Mouse (Mus musculus) ES-E14 (cell line): ENCODE measurements at regions not wholly inside any gene's neighbourhood (a gene's known extent, or its start where the extent isn't known, plus 50 kb on each side); places are given as distances from the start of the nearest gene placed in this dataset.

Source experiments
- DNase-seq: peaks from one replicate; pipeline ENCODE4 v3.0.0-alpha.2; 2013; ENCODE audit warnings: low read depth, low spot score
- H3K27ac ChIP-seq: 2 replicates; pipeline ENCODE4 v1.5.1; 2012; ENCODE audit warnings: low read depth, mild to moderate bottlenecking, low read length, moderate library complexity, mixed read lengths; ENCODE audit not compliant: poor library complexity, insufficient read depth, severe bottlenecking
- H3K36me3 ChIP-seq: 2 replicates; pipeline ENCODE4 v1.6.1; 2012; ENCODE audit warnings: mild to moderate bottlenecking, low read length, moderate library complexity, mixed read lengths; ENCODE audit not compliant: control insufficient read depth, poor library complexity, insufficient read depth, severe bottlenecking
- H3K4me1 ChIP-seq, 2 experiments: fragments of 150-350 bp in 1 of 2; sonication (generic) in 1 of 2; 2 replicates each; pipeline ENCODE4 v1.6.1; 2012; ENCODE audit warnings: low read length in 2 of 2, mild to moderate bottlenecking in 1 of 2, mixed read lengths in 1 of 2; ENCODE audit not compliant: control insufficient read depth in 2 of 2, insufficient read depth in 2 of 2, poor library complexity in 1 of 2
- H3K4me3 ChIP-seq, 2 experiments: fragments of 150-350 bp in 1 of 2; sonication (generic) in 1 of 2; 2 replicates each; pipeline ENCODE4 v1.5.1; 2012; ENCODE audit warnings: low read length in 2 of 2, low read depth in 1 of 2, mild to moderate bottlenecking in 1 of 2, mixed read lengths in 1 of 2; ENCODE audit not compliant: insufficient read depth in 1 of 2, poor library complexity in 1 of 2, severe bottlenecking in 1 of 2
- H3K9ac ChIP-seq: 2 replicates; pipeline ENCODE4 v1.6.1; 2012; ENCODE audit warnings: low read depth, mild to moderate bottlenecking, low read length, mixed read lengths; ENCODE audit not compliant: poor library complexity, insufficient read depth, severe bottlenecking
- H3K9me3 ChIP-seq: fragments of 150-350 bp; sonication (generic); 2 replicates; pipeline ENCODE4 v1.6.1; 2012; ENCODE audit warnings: low read depth, mild to moderate bottlenecking, low read length; ENCODE audit not compliant: control insufficient read depth, insufficient read depth
- CHD2 ChIP-seq: IDR thresholded peaks from 2 replicates; pipeline ENCODE4 v1.6.1; 2014; ENCODE audit warnings: mild to moderate bottlenecking, low read depth, low read length, inconsistent platforms
- HCFC1 ChIP-seq: IDR thresholded peaks from 2 replicates; pipeline ENCODE4 v1.6.1; 2012; ENCODE audit warnings: low read length, inconsistent platforms, borderline replicate concordance; ENCODE audit not compliant: insufficient read depth
- MAFK ChIP-seq: IDR thresholded peaks from 2 replicates; pipeline ENCODE4 v1.6.1; 2014; ENCODE audit warnings: mild to moderate bottlenecking, low read depth, low read length, inconsistent platforms; ENCODE audit not compliant: insufficient read depth
- ZC3H11A ChIP-seq: IDR thresholded peaks from 2 replicates; pipeline ENCODE4 v1.6.1; 2012; ENCODE audit warnings: low read depth, mild to moderate bottlenecking, inconsistent platforms, low read length, borderline replicate concordance
- ZNF384 ChIP-seq: IDR thresholded peaks from 2 replicates; pipeline ENCODE4 v1.6.1; 2012; ENCODE audit warnings: low read depth, low read length, inconsistent platforms
- in situ Hi-C, 2 experiments: fragments of 600-800 bp; cut with MboI; formaldehyde crosslinking; loops; one replicate each; pipeline ENCODE4 v1.15.1; 2025; ENCODE audit warnings: low sequenced_read_pairs in 2 of 2, inconsistent platforms in 1 of 2; ENCODE audit not compliant: unreplicated experiment in 2 of 2

DNA sequence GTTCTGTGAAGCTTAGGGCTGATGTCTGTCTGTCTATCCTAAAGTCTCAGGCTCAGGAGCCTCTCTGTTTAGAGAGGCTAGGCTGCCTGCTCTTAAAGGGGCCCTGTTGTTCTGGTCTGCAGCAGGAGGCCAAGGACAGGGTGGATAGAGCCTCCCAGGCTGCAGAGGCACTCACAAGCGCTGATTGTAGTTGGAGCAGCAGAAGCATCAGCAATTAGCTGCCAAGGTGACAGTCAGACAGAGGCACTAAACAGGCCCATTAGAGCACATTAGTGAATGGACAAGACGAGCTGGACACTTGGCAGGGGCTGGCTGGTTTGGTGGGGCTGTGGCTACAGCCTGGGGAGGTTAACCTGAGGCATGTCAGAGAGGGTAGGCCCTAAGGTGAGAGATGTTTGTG lies 93.8 kb upstream of the Unc5b start:
- no peaks in the 10 kb centered on the region for H3K4me1 ChIP-seq
- no peak for DNase-seq

DNA sequence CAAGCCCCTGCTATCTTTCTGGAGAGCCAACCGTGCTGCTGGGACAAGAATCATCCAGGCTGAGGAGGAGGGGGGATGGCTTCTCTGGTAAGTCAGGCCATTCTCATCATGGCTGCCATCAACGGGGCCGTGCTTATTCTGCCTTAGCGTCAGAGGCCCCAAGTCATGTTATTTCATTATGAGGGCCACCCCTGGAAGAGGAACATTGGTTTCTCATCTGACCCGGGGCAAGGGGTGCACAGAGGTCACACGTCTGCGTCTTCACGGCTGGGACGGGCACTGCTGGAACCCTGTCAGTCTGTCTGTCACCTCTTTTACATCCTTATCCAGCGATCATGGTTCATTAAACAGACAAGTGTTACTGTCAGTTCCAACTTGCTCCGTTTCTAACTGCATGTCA lies 92.4 kb upstream of the Unc5b start:
- Histone ChIP-seq H3K4me1 (no peaks in the 10 kb centered on the region), H3K9me3 (no peaks in the 10 kb centered on the region), H3K4me3 (no peak overlapping the region), H3K27ac (no peak overlapping the region), H3K9ac (no peak overlapping the region), H3K36me3 (no peaks in the 10 kb centered on the region)
- in situ Hi-C loops = no loop called here
- DNase-seq = no peak
- TF ChIP-seq ZNF384 = no peak

More for the DNA sequence above, 93.8 kb upstream of the Unc5b start:
- Histone ChIP-seq H3K4me3 (no peak overlapping the region), H3K36me3 (no peaks in the 10 kb centered on the region), H3K27ac (no peak overlapping the region), H3K9ac (no peak overlapping the region), H3K9me3 (no peaks in the 10 kb centered on the region)
- TF ChIP-seq ZC3H11A = no peak
- in situ Hi-C loops = no loop called here

DNA sequence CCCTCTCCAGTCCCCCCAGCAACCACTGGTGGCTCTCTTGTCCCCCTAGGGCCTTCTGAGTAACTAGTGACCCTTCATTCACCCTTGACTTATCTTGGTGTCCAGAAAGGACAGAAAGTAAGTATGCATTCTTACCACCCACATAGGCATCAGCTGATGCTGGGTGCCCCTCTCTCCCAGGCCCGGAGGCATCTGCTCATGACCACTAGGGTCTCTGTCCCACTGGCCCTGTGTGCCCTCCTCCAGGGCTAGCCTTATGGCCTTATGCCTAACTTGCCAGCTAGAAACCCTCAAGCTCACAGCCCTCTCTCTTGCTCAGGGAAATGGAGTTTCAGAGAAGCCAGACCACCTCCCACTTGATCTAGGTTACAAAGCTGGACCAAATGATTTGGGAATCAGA lies 89.2 kb upstream of the Unc5b start:
- Histone ChIP-seq H3K36me3 (no peaks in the 10 kb centered on the region), H3K9me3 (no peaks in the 10 kb centered on the region), H3K4me3 (no peak overlapping the region), H3K9ac (no peak overlapping the region), H3K27ac (no peak overlapping the region), H3K4me1 (no peaks in the 10 kb centered on the region)
- no peak for DNase-seq
- in situ Hi-C loops = no loop called here
- TF ChIP-seq HCFC1 = no peak
- TF ChIP-seq CHD2 = no peak
- TF ChIP-seq ZNF384 = no peak
- TF ChIP-seq ZC3H11A = no peak
- TF ChIP-seq MAFK = no peak

DNA sequence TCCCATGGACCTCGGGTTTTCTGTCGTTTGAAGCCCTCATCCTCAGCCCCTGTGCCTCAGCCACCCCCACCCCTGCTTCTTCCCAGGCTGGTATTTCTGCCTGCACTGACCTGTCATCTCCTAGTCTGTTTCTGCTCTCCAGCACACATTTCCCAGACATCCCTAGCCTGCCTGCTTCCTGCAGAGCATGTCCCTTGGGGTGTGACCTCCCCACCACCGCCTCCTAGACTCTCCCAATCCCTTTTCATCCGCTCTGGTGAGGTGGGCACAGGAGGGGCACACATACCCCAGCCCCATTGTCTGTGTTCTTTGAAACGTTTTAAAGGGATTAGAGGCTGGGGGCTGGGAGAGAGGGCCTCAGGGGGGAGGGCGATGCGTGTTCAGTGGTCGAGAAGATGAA lies 86.6 kb upstream of the Unc5b start:
- DNase-seq = no peak
- Histone ChIP-seq H3K9ac (no peak overlapping the region), H3K36me3 (no peaks in the 10 kb centered on the region), H3K4me3 (no peak overlapping the region), H3K4me1 (no peaks in the 10 kb centered on the region), H3K27ac (no peak overlapping the region; the same call in 1 of the 2 replicates), H3K9me3 (no peaks in the 10 kb centered on the region)
- in situ Hi-C loops = no loop called here
- TF ChIP-seq ZC3H11A (no peak), ZNF384 (no peak), HCFC1 (no peak), MAFK (no peak), CHD2 (no peak)

DNA sequence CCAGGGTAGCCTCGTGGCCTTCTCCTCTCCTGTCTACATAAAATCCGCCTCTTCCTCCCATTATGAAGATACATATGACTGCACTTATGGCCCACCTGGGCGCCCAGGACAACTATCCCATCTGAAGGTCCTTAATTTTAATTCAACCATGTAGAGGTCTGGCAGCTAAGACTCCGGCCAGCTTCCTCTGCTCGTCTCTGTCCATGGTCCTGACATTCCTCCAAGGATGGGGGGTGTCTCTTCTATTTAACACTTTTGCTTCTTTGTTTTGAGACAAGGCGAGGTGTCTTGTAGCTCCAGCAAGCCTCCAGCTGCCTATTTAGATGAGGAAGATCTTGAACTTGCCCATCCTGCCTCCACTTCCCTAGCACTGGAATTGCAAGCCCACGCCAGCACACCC lies 83.0 kb upstream of the Unc5b start:
- H3K4me3 ChIP-seq = no peak overlapping the region
- no peak overlapping the region for H3K27ac ChIP-seq
- no peak overlapping the region for H3K9ac ChIP-seq
- H3K4me1 ChIP-seq = no peaks in the 10 kb centered on the region
- in situ Hi-C loops = no loop called here
- H3K36me3 ChIP-seq = no peaks in the 10 kb centered on the region
- H3K9me3 ChIP-seq = no peaks in the 10 kb centered on the region
- peak; percentile 60 for DNase-seq
- TF ChIP-seq HCFC1 (no peak), CHD2 (no peak), ZC3H11A (no peak), MAFK (no peak), ZNF384 (no peak)
